Mouse (Mus musculus): Measurements from ENCODE around the gene Ascl1.

Gene Ascl1

DNA sequence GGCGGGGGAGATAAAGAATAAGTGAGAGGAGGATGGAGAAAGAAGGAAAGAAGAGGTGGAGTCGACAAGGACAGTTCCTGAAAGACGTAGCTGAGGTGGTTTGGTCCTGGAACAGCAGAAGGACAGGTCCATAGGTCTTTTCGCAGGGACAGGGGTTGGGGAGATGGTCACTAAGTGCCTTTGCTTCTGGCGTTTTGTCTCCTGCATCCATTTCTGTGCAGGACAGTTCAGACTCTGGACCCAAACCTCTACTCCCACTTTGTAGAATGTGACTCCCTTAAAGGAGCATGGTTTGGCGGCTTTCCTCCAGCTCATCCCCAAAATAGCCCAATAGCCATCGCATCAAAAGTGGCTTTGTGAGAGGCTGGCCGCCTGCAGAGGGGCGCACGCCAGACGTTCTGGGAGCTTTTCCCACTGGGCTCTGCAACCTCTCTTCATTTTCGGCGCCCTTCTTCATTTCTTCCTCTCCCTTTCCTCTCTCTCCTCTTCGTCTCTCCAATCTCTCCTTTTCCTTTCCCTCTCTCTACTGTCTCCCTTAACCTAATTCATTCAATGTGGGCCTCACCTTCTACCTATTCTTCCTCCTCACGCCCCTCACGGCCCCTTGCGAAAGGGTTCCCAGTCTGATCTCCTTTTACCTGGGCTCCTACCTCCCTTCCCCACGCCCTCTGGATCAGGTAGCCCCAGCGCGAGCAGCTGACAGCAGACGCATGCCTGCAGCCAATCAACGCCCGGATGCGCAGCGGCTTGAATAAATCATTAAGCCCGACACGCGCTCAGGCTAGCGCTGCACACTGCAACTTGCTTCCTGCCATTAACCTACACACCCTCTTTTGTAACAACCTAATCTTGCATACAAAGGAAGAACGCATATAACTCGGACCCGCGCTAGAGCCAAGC, 7.5 kb downstream of the Ascl1 start:
- peak; percentile 74 to 77 for DNase-seq (ENCODE audit: low spot score in 2 of 2)

DNA sequence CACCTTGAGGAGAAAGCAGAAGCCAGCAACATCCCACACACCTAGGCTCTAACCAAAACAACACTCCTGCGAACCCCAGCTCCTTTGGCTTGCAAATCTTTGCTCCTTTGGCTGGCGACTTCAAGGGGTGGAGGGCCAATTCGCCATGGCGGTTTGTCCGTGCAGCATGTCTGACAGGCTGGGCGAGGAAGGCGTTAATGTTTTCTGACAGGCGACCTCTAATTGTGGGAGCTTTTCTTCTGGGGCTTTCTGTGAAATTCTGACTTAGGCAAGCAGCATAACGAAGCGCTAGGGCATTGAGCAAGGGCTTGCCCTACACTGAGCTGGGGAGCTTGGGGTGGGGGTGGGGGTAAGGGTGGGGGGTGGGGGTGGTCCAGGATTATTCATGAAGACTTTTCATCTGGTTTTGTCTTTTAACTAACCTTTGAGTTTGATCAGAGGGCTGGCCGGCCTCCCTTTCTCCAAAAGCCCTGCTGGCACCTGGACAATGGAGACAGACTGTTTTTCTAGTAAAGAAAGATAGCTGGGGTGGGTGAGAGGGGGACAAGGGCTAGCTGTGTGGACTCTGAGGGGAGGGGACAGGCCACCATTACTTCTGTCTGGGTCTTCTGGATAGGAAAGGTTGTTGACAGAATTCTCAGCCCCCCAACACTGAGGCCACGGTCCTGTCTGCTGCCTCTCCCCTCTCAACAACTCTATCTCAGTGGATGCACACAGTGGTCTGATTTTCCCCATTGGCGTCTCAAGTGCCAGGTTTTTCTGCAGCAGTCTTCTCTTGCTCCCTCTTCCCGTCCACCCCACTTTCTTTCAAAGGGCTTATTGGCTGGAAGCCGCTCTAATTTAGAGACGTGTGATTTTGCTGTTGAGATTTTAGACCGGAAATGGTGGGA, 8.4 kb downstream of the Ascl1 start:
- peak; percentile 38 to 42 for DNase-seq (ENCODE audit: low spot score in 2 of 2)

DNA sequence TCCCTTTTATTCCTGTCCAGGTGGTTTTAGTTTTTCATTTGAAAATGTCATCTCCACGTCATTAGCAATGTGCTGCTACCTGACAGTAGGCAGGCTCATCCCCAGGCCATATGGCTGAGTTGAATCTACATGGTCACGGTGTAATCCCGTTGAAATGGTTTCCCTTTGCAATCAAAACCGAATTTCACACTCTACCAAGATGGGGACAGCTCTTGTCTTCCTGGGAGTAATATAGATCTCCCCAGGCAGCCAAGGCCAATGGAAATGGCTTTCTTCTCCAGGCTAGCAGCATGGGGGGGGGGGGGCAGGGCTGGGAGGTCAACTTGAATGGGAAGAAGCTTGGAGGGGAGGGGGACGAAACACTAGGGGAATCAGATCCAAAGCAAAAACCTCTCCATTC, 15.6 kb downstream of the Ascl1 start:
- no peak for DNase-seq (ENCODE audit: low spot score in 2 of 2)

DNA sequence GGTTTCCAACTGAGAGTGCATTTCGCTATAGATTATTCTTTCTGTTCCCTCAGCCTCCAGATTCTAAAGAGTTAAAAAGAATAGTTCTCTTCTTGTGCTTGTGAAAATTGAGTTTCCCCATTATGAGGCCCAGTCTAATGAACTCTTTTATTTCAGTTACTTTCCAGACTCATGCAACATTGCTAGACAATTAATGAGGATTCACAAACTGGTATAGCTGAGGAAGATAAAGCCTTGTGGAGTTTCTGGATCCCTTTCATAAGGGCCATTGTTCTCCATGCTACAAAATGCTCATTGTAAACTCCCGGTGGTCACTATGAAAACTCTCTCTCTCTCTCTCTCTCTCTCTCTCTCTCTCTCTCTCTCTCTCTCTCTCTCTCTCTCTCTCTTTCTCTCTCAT, 18.5 kb downstream of the Ascl1 start:
- no peak for DNase-seq (ENCODE audit: low spot score in 2 of 2)

DNA sequence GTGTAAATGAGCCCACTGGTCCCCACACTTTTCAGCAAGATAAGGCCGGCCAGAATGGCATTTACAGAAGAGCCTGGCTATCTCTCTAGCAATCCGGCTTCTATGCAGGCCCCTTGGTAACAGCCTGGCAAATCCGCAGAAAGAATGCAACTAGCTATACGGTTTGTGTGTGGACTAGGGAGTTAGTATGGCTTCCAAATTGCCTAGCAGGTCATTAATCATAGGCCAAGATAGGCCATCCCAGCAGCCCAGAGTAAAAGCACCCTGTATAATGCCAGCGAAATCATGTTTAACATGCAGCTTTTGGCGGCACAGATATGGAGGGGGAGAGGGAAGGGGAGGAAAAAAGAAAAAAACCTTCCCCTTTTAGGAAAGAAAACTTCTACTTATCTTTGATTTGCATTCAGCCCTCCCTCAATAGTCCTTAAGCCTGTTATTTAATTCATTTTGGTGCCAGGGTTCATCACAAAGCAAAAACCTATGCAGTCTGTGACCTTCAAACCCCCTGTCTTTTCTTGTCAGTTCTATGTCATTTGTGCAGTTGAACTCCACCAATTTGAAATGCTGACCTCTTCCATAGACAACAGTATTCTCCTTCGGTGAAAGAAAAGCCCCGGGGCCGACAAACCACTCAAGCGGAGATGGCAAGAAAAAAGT, 19.9 kb downstream of the Ascl1 start:
- DNase-seq (ENCODE audit: low spot score in 2 of 2), result no peak

DNA sequence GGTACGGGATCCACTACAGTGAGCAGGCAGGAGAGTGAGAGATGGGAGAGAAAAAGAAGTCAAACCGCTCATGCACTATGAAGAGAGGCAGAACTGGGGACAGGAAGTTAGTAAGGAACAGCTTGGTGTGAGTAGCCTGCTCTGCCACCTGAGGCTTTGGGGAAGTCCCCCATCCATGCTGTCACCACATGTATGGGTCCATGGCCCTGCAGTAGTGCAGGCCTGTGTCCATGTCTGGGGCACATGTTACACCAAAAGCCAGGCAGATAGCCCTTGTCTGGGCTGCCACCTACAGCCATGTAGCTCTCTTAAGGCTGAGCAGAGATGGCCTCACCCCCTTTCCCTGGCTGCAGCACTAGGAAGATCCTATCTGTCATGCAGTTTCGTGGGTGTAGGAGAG, 42.7 kb downstream of the Ascl1 start:
- no peak for DNase-seq (ENCODE audit: low spot score in 2 of 2)

DNA sequence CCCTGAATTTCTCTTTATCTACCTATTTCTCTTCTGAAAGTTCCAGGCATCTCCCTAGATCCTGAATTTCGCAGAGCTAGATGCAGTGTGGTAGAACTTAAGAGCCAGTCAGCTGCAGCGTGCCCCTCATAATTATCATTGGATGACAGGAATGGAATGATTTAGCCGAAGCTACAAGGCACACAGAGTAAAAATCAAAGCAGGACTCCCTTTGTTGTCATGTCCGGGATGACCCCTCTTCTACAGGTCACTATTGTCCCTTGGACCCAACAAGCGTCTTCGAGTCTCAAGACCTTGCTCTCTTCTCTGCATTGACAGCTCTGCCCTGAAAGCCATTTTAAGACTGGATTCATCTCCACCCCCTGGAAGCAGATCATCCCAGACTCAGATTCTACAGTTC, 44.1 kb downstream of the Ascl1 start:
- no peak for DNase-seq (ENCODE audit: low spot score in 2 of 2)

DNA sequence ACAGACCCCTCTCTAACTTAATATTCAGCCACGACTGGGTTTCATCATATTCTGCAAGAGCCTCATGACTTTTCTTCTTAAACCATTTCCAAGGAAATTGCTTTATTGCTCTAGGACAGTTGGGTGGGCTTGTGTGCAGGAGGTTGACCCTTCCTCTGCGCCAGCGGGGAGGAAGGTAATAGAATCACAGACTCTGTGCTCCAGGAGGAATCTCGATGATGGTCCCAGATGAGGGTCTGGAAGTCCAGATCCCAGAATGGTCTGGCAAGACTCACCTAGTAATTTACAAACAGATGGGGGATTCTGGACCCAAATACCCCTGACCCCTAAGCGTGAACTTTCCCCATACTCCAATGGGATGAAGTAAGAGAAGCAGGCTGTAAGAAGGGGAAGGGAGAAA, 45.2 kb downstream of the Ascl1 start:
- DNase-seq (ENCODE audit: low spot score in 2 of 2), result no peak

DNA sequence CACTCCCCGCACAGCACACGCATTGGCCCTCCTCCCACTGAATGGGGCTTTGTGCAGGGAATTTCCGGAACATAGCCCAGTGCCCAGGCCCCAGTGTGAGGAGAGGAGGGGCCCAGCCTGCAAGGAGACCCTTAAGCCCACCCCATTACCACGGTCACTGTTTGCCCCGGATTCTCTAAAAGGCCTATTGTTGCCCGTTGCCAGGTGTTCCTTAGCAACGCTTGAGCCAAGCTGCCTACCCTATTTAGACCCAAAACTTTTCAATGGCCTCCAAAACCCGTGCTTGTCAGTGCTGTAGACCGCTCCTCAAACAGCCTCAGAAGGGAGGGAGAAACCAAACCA, 45.7 kb downstream of the Ascl1 start:
- DNase-seq (ENCODE audit: low spot score in 2 of 2), result peak; percentile 82 to 85

DNA sequence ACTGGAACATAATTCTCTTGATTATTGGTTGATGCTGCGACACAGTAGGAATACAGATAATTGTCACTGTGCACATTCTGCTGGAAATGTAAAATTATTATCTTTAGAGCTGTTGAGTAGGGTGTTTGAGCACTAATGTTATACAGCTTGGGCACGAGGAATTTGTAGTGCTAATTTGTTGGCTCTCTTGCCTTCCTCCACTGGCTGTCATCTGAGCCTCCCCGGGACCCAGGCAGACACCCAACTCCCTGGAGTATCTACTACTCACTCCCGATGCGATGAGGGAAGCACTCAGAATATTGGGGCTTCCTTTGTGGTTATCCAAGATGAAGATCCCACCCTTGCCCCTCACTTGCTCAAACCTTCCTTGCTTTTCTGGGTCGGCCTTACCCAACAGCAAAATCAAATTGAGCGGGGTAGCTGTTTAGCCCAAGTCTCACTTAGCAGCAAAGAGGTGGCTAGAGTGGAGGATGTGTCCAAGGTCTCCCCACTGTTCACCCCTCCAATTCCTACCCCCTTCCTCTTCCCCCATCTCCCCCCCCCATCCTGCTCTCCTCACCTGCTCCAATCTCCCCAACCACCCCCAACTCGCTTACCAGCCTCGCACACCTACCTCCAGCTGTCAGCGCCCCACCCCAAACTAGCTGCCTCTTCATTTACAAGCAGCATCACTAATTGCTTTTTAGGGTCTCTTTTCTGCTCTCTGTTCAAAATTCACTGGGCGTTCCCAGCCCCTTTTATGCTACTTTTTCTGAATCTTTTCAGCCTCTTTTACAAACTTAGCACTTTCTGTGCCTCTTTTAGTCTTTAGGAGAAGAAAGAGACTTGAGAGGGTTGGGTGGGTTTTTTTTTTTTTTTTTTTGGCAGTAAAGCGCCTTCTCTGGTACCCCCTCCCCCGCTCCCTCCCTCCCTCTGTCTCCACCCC, 46.4 kb downstream of the Ascl1 start:
- peak; percentile 41 to 52 for DNase-seq (ENCODE audit: low spot score in 2 of 2)

DNA sequence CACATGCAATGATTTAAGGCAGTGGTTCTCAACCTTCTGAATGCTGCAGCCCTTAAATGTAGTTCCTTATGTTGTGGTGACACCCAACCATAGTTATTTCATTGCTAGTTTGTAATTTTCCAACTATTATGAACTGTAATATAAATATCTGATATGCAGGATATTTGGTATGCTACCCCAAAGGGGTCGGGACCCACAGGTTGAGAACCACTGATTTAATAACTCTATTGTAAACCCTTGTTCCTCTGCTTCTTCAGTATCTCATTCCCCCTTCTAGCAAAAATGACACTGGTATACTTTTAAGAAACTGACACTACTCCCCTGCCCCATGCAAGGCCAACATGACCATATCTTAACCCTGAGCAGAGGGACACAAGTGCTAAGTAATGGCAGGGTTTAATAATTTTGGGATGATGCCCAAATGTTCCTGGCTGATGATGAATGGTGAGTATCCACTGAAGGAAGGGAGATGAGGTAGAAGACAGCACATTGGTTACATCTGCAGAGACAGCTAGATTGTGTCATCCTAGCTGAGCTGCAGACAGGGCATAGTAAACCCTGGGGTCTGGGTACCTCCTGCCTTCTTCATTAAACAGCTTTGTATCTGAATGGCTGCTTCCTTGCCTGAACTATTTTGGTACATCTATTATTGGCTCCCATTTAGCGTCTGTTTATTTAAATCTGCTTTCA, 47.2 kb downstream of the Ascl1 start:
- DNase-seq (ENCODE audit: low spot score in 2 of 2), result no peak
